Mouse (Mus musculus): ENCODE data around the gene Fgl2.
A peak's percentile ranks its signal among the peaks of the same experiment; 100 is the strongest.
"Not testable (repeated sequence)": the region's sequence is repeated elsewhere in the genome, so short reads cannot be mapped to it uniquely, and the experiment has no call there.

The Fgl2 gene

DNA sequence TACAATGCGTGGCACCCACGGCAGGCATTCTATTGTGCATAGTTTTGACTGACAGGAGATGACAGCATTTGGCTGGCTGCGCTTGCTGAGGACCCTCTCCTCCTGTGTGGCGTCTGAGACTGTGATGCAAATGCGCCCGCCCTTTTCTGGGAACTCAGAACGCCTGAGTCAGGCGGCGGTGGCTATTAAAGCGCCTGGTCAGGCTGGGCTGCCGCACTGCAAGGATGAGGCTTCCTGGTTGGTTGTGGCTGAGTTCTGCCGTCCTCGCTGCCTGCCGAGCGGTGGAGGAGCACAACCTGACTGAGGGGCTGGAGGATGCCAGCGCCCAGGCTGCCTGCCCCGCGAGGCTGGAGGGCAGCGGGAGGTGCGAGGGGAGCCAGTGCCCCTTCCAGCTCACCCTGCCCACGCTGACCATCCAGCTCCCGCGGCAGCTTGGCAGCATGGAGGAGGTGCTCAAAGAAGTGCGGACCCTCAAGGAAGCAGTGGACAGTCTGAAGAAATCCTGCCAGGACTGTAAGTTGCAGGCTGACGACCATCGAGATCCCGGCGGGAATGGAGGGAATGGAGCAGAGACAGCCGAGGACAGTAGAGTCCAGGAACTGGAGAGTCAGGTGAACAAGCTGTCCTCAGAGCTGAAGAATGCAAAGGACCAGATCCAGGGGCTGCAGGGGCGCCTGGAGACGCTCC is at the start of gene Fgl2:
TSS of gene Fgl2 (plus strand) at position 150 of the 687 bp plus-strand sequence.
- peak; percentile 21 to 40 for DNase-seq (ENCODE audit: low spot score in 2 of 2)

DNA sequence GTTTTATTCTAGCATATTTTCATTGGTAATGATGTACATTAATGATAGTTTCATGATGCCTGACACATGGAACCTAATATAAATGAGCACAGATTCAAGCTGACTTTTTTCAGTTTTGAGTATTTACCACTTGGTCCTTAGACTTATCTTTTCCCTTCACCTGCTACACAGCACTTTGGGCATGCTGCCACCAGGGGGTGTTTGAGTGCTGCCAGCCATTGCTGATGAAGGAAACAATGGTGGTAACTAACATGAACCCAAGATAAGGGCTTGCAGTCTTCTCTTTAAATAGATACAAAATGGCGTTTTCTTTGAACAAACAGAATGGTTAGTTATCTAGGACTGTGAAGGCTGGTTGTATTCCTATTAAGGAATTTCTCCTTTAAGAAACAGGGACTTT is 45.9 kb upstream of the Fgl2 start:
- DNase-seq (ENCODE audit: low spot score in 2 of 2), result peak; percentile 40 to 46

GRCm38 (mm10) chr5:21328560-21328959 is 43.9 kb upstream of the Fgl2 start:
- no peak for DNase-seq (ENCODE audit: low spot score in 2 of 2)

GRCm38 (mm10) chr5:21329672-21330665 is 42.5 kb upstream of the Fgl2 start:
- no peak for DNase-seq (ENCODE audit: low spot score in 2 of 2)

DNA sequence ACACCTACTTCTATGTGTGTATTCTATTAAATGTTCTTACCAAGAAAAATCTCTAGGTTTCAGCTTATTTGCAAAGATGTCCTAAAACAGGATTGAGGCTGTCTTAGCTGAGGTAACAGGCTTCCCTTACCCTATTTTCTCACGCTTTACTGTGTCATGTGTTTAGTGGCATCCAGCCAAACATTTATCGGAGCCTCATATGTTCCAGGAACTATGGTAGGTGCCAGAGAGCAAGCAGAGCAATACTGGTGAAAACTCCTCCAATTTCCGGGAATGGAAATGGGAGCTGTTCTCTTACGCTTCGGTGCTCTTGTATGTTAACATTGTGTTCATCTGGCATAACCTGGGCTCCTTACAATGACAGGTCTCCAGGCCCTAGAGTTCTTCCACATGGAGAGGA is 40.8 kb upstream of the Fgl2 start:
- no peak for DNase-seq (ENCODE audit: low spot score in 2 of 2)

DNA sequence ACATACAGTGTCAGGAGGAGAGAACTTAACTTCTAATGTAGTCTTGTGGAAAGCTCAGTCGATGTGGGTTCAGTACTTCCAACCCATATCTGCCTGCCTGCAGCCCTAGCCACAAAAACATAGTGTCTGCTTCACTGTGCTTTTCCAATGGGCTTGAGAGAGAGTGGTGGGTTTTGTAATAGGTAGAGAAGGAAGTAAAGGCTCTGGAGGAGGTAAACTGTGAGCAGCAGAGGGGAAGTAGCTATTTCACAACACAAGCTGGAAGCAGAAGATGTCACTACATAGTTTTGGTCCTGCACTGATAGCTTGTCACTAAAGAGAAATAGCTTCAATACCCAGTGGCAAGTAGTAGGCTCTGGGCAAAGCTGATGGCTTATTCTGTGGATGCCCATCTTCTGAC is 40.3 kb upstream of the Fgl2 start:
- no peak for DNase-seq (ENCODE audit: low spot score in 2 of 2)

DNA sequence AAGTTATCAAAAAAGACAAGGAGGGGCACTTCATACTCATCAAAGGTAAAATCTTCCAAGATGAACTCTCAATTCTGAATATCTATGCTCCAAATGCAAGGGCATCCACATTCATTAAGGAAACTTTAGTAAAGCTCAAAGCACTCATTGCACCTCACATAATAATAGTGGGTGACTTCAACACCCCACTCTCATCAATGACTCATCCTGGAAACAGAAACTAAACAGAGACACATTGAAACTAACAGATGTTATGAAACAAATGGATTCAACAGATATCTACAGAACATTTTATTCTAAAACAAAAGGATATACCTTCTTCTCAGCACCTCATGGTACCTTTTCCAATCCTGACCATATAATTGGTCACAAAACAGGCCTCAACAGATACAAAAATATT is 30.2 kb upstream of the Fgl2 start:
- DNase-seq (ENCODE audit: low spot score in 2 of 2), result not testable (repeated sequence)

GRCm38 (mm10) chr5:21348366-21348765 is 24.1 kb upstream of the Fgl2 start:
- DNase-seq (ENCODE audit: low spot score in 2 of 2), result peak in 1 of 2 experiments; percentile 15

GRCm38 (mm10) chr5:21351678-21352077 is 20.8 kb upstream of the Fgl2 start:
- DNase-seq (ENCODE audit: low spot score in 2 of 2), result no peak

GRCm38 (mm10) chr5:21358648-21359047 is 13.8 kb upstream of the Fgl2 start:
- DNase-seq (ENCODE audit: low spot score in 2 of 2), result no peak

DNA sequence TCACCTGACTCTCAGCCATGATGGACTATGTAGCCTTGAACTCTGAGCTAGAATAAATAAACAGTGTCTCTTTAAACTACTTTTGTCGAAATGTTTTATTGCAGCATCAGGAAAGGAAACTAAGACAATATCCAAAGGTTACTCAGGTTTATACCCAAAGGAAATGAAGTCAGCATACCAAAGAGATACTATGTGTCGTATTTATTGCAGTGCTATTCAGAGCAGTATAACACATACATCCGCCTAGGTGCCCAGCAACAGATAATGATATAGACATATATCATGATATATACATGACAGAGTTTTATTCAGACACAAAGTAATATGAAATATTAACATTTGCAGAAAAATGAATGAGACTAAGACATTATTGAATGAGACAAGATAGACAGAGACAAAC is 9.1 kb upstream of the Fgl2 start:
- DNase-seq (ENCODE audit: low spot score in 2 of 2), result no peak

DNA sequence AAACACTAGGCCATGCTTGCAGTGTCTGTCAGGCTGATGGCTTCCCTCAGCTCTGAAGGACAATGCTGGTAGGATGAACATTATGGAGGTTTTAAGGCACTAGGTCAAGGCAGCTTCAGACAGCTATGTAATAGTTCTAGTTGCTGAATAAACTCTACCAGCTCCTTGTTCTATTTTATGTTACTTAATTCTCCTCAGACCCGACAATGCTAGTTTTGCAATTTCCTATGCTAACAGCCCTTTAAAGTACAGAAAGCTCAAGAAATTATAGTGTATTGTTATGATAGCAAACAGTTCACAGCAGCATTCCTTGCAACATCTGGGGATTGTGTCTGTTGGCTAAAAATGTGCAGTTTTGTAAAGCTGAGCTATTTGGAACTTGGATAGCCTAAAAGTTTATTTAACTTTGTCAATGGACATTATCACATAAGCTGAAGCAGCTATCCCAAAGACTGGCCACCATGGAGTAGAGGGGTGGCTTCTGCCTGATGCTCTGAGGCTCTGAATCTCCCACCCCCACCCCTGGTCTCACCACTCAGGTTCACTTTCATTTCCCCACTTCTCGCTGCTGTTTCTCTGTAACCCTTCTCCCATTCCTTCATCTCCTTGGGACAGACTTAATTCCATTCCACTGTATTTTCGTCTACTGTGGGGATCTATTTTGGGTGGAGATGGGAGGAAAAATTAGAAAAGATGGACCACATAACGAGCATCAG is 5.9 kb upstream of the Fgl2 start:
- DNase-seq (ENCODE audit: low spot score in 2 of 2), result no peak

- DNase-seq (ENCODE audit: low spot score in 2 of 2), result no peak
Observed at GRCm38 (mm10) chr5:21367514-21367913, 4.9 kb upstream of the Fgl2 start.

DNA sequence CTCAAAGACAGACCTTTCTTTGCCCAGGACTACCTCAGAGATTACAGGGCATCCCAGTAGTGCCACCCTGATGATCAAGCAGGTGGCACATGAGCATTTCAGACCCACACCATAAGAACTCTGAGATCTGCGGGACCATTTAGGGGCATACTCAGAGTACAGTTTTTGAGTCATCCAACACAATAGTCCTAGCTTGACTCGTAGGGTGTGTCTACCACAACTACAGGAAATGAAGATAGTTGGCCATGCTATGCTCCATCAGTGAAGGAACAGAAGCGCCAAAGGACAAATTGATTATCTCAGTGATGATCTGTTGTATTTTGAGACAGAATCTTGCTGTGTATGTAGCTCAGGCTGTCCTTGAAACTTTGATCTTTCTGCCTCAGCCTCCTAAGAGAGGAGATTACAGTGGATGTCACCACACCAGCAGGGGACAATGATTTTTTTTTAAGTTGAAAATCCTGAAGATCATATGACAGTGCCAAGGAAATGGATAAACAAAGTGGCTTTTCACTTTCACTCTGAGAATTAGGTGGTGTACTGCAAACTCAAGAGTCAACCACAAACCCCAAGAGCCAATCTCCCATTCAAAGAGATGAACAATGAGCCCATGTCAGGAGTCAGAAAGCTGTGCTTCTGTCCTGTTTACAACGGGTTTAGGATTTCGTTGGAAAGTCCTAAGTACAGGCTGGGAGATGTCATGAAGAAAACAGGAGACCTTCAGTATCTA is 2.1 kb upstream of the Fgl2 start:
- no peak for DNase-seq (ENCODE audit: low spot score in 2 of 2)

DNA sequence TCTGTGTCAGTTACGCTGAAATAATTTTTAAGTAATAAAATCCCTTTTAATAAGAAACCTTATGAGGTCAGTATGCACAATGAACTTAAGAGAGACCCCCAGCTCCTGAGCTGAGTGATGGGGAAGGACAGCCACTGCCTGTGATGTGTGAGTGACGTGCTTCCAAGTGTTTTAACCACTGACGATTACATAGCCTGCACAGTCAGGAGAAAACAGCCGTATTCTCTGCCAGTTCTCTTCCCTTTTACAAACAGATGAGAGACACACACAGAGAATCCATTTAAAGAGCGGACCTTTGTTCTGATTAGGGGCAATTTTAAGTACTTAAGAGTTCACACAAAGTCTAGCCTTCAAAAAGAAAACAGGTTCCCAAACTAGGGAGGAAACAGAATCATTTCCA is 522 bp upstream of the Fgl2 start:
- DNase-seq (ENCODE audit: low spot score in 2 of 2), result no peak

- DNase-seq (ENCODE audit: low spot score in 2 of 2), result no peak
Observed at GRCm38 (mm10) chr5:21373180-21373518, 707 bp downstream of the Fgl2 start.

DNA sequence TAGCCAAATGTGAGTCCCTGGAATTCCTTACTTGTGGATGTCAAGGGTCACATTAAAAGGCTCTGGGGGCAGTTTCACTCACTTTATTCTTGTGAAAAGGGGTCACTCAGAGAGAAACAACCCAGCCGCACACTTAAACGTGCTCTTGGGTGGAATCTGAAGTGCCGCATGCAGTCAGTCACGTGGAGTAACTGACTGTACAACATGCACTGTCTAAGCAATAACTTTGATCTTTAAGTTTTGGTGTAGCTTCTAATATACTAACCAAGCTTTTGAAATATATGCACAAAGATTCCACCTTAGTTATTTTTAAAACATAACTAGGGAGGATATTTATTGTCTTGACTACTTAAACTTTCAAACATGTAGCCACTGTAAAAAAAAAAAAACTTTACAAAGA is 4.5 kb downstream of the Fgl2 start:
- no peak for DNase-seq (ENCODE audit: low spot score in 2 of 2)

GRCm38 (mm10) chr5:21378397-21378796 is 6.0 kb downstream of the Fgl2 start:
- DNase-seq (ENCODE audit: low spot score in 2 of 2), result no peak

DNA sequence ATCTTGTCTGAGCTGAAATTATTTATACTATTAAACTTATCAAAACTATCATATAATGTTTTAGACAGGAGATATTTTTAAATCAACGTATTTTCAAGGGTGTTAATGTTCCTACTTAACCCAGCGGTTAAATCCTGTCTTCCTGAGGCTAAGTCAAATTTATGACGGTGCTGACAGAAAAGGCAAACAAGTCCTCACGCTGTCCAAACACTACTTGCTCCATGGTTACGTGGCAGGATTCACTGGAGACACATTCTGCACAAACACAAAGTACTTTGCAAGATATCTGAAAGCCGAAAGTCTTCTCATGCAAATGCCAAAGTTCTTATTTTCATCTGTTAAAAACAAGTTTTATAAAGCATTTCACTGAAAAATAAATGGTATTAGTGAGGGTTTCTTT is 9.5 kb downstream of the Fgl2 start:
- peak in 1 of 2 experiments; percentile 35 for DNase-seq (ENCODE audit: low spot score in 2 of 2)

GRCm38 (mm10) chr5:21382678-21383077 is 10.2 kb downstream of the Fgl2 start:
- DNase-seq (ENCODE audit: low spot score in 2 of 2), result no peak

DNA sequence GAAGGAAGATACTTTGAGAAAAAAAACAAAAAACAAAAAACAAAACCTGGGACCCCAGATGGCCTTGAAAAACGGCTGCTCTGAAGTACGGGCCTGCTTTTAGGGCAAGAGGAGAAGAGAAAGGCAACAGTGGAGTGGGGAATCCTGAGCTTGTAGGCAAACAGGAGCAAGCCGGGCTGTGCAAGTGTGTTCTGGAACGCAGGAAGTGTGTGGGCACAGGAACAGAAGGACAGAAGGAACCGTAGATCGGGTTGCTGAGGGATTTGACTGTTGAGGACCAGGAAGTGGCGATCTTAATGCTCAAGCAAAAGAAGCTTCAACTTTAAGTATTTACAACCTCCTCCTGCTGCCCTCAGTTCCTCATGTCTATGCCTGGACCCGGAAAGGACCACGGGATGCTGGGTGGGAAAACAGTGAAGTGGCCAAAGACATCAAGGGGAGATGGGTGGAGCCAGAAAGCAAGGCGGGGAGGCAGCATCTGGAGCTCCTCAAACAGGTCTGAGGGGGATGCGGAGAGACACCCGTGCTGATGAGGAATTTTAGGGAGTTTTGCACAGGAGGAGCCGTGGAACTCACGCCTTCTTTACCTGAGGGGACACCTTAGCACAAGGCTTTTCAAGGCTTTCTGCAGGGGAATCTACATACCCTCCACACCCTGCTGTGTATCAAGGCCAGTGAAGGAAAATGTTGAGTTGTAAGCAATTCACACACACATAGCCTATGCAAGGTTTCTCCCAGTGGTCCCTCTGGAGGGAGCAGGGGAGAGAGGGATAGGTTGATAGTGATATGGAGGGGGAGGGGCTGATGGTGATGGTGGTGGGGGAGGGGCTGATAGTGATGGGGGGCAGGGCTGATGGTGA is 11.2 kb downstream of the Fgl2 start:
- DNase-seq (ENCODE audit: low spot score in 2 of 2), result no peak
